Mouse (Mus musculus): ENCODE measurements at regions not wholly inside any gene's neighbourhood (a gene's known extent, or its start where the extent isn't known, plus 50 kb on each side); places are given as distances from the start of the nearest gene placed in this dataset.
"Not testable (repeated sequence)": the region's sequence is repeated elsewhere in the genome, so short reads cannot be mapped to it uniquely, and the experiment has no call there.

DNA sequence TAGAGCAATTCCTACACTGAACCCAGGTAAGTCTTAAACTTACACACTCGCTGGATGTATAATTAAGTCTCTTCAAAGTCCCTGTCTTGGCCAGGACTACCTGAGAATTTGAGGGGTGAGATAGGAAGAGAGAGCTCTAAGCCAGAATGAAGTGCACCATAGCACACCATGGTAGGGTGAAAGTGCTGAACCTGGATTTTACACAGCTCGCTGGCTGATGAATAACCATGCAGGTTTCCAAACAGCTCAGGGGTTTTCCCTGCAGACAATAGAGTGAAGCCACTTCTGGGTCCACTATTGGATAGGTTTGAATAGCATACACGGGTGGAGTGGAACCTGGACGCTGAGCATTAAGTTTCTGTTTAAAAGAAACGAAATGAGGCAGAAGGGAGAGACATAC is 180.7 kb upstream of the Plxna2 start:
- no peak for DNase-seq (ENCODE audit: low spot score)

DNA sequence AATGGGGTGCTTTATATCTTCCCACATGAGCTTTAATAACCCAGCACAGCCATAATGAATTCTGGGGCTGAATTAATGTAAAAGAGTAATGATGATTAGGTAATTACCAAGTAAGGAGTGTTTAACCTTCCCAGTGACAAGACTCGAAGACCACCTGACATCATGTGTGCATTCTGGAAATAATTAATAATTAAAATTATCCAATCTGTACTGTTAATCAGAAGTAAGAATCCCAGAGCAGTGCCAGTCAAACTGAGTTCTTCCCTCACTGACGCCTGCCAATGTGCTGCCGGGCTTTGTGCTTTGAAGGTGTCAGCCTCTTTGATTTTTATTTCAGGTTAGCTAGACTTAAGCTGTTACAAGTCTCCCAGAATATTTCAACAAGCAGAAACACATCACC is 183.0 kb upstream of the Plxna2 start:
- no peak for DNase-seq (ENCODE audit: low spot score)

DNA sequence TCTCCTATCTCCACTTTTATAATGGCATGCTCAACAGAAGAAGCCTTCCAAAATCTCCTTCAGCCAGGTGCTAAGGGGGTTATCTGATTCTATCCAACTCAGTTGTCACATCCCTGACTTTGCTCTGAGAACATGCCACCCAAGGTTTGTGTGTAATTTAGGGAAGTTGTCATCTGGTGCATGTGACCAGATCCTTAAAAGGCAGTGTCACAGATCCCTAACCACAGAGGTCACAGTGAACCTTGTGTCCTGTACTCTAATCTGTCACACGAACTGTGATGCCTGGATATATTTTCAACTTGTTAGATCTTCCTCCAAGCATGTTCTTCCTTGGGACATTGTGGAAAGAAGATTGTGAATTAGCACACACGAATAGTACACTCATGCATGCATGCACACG is 189.4 kb upstream of the Plxna2 start:
- no peak for DNase-seq (ENCODE audit: low spot score)

DNA sequence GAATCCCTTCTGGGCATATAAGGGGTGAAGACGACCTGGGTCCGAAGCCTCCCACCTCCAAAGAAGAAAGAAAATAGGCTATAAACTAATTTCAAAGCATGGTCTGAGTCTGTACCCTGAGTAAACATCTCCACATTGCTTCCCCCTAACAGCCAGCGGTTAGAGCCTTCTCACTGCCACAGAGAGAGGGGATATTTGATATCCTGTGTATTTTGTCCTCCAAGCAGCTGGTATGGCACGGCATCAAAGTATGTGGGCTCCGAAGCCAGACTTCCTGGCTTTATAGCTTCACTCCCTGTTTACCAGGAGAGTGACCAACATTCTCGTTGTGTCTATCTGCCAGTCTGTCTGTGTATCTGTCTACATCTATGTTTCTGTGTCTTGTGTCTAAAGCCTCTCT is 191.7 kb upstream of the Plxna2 start:
- DNase-seq (ENCODE audit: low spot score) = no peak

DNA sequence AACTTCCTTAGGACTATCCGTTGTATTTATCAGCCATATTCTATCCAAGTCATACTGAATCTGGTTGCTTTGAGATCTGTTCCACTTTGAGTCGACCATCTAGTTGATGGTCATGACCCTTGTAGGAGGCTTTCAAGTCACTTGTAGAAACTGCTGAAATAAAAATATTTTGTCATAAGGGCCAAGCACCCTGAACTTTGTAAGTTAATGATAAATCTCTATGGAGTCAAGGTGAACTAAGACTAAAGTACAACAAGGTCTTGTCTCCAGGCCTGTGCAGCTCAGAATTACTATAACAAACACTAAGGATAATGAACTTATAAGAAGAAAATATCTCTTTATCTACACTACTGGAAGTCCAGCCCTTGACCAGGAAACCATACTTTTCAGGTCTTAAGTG is 193.8 kb upstream of the Plxna2 start:
- no peak for DNase-seq (ENCODE audit: low spot score)

DNA sequence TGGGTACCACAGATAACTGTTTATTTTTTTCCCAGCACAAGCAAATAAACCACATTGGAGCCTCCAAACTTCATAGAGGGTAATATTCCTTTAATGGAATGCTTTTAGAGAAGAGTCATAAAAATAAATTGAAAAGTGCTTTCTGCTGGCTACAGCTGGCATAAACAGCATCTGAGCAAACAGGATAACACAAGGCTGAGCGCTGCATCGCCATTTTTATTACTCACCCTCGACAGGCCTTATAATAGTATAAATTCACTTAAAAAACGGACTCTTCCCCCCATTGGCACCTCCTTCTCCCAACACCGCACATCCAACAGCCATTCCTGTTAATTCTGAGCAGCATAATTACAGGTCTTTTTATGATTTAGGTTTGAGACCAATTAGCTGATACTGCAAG is 205.8 kb upstream of the Plxna2 start:
- DNase-seq (ENCODE audit: low spot score) = no peak

DNA sequence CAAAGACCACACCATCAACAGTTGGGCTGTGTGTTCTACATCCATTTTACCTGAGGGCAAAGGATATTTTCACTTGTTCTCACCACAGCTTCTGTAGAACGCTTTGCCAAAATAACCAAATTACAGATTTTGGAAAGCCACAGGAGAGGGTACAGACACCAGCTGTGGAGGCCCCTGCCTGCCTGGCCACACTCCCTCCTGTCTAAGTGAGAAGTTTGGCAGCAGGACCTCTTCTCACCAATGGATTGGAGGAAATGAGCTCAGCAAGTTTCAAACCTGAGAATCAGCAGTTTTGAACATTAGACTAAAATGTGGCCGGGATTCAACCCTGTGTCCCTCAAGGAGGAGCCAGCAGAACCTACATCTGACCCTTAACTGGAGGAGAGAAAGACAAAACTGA is 206.2 kb upstream of the Plxna2 start:
- no peak for DNase-seq (ENCODE audit: low spot score)

DNA sequence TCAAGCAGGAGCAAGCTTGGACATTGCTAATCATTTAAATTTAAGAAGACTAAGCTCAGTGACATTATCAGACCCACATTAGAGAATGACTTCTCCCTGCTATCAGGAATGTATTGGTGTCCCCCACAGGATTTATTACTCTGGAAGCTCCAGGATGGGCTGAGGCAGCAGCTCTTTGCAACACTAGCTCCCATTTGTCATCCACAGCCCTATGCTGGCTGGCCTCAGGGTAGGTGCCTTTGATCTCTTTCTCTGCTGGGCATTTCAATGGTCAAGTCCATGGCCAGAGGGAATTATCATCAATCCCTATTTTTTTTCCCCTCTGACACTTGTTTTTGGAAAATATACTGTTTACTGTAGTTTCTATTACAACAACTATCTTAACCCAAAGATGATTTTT is 218.7 kb upstream of the Plxna2 start:
- no peak for DNase-seq (ENCODE audit: low spot score)

DNA sequence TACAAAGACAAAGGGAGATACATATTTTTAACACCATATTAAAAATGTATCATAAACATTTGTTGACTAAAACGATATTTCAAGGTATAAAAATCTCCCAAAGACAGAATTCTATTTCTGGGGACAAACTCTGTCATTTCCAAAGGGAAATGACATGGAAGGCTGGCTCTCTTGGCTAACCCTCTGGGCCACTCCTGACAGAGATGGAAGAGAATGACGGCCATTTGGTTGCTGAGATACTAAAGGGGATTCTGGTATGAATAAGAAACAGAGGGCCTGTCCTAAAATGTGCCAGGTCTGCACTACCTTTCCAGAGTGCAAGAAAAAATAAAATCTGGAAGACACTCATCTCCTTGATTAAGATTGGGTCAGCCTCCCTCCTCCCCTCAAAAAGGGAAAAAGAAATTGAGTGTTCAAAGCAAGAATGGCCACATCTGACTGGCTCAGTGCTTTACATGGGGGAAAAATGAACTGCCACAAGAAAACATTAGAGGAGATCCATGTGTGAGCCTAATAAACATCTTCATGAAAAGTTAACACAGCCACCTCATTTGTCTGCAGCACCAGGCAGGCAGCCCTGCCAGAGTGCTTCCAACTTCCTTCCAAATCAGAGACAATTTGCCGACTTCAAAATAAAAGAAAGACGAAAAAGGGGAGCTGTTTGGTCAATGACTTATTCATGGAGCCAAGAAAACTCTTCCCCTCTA is 221.1 kb upstream of the Plxna2 start:
- no peak for DNase-seq (ENCODE audit: low spot score)

DNA sequence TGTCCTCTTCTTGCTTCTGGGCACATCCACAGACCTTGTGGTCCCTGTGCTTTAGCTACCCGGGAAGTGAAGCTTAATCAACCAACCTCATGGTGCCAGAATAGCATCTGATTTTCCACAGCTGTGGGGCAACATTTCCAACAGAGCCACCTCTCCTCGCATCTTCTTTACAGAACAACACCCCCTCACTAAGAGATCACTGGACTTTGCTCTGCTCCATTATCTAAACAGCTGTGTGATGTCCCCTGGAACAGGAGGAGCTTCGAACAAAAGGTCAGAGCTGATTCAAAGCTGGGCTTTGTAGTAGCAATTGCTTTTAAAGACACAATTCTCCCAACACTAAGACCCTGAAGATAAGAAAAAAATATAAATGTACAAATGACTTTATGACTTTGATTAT is 224.3 kb upstream of the Plxna2 start:
- DNase-seq (ENCODE audit: low spot score) = no peak

DNA sequence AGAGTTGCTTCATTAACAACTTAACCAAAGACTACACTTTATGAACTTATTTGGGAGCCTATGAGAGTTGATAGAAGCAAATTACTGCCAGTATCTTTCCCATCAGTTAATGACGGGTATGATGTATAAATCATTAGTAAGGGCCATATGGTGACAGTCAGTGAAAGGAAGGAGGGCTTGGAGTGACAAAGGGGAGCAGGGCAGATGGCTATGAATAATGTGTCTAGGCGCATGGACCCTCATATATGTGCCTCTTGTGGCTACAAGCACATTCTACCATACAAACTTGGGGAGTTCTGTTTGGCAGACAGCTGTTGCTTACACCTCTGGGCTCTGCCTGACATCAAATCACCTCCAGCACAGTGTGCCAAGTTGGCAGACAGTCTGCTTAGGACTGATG is 227.8 kb upstream of the Plxna2 start:
- no peak for DNase-seq (ENCODE audit: low spot score)

DNA sequence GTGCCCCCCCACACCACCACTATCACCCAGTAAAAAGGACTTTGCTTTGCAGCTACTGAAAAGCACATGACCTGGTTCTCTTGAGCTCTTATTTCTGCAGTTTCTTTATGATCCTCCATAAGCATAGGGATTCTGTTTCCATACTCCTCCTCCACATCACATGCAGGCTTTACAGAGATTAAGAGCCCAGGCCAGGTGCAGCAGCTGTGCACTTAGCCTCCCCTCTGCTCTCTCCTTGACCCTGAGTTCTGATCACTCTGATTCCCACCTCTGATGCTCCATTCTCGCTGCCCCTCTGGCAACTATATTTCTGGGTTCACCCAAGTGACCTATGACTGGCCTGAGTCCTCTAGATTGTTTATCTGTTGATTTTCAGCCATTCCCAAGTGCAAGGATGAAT is 239.9 kb upstream of the Plxna2 start:
- DNase-seq (ENCODE audit: low spot score) = no peak

DNA sequence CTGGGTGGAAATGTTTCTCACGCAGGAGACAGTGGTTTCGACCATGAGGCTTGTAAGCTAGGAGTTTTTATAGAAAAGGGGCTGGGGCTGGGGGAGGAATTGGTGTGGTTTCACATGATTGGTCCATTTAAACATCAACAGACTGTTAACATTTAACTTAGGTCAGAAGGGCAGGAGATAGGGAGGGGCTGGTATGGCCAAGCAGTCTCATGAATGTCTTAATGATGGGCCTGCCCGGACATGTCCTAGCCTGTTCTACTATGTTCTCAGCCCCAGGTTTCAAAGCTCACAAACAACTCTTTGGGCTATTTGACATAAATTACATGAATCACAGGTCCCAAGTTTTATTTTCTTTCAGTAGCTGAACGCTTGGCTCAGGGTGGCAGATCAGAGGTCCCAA is 244.5 kb upstream of the Plxna2 start:
- DNase-seq (ENCODE audit: low spot score) = not testable (repeated sequence)

DNA sequence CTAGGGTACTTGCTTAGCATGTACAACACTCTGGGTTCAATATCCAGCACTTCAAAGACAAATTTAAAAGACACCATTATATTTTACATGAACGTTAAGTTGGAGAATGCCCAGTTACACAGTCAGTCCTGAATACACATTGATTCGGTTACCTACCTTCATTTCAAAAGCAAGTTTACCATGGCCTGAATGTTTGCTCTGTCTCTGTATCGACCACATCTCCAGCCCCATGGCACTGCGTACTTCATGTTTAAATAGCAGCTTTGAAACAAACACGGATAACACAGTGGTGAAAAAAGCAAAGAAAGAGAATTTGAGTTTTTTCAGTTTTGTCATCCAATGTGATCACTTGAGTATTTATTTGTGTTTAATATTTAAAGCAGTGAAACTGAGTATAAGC is 254.1 kb upstream of the Plxna2 start:
- no peak for DNase-seq (ENCODE audit: low spot score)

DNA sequence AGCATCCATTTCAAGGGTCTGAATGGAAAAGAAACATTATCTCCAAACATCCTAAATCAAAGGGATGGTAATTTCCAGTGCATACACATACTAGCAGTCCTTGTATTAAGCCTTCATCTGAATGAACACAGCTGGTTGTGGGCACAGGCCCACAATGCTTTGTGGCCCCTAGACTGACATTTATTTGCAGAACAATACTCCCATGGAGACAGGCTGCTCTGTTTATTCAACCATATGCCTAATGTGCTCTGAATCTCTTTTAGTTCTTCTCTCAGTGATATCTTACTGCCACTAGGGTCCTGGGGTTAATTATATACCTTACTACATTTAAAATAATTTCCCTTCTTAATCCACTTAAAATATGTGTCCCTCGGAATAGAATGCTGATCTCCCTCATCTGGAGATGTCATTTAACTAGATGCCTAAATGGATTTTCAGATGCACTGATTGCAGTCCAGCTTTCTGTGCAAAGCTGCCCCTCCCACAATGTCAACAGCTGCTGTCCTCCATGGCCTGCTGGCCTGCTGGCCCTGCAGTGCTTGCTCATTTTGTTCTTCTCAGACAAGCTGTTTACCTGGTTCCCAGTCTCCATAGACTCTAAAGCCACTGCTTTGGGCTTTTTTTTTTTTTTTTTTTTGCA is 254.8 kb upstream of the Plxna2 start:
- no peak for DNase-seq (ENCODE audit: low spot score)

DNA sequence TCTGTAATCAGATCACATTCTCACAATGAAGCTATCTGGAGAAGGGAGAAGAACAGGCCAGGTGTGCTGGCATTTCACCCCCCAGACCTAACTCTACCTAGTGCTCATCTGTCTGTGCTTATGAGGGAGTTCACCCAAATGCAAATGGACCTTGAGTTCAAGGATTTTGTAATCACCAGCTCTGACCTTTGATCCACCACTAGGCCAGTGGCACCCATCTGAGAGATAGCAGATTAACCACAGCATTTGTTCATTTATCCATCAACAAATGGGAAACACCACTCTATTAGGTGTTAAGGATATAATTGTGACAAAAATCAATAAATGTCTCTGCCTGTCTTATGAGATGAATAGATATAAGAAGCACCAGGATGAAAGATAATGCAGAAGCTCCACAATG is 255.7 kb upstream of the Plxna2 start:
- no peak for DNase-seq (ENCODE audit: low spot score)

DNA sequence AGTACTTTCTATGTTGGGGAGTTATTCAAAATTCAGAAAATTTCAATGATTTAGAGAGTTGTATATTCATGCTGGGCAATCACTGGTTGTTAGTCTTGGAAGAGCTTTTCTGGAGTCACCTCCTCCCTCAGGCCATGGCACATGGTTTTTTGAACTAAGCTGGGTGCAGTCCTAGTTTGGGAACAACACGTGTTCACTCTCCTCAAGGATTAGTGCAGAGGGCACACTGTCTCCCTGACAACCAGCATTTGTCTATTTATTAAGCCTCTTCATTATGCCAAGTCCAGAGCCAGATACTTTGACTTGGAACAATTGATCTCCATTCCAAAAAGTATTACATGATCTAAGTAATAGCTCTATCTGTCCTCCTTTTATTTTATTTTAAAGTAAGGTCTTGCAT is 256.7 kb upstream of the Plxna2 start:
- DNase-seq (ENCODE audit: low spot score) = no peak

DNA sequence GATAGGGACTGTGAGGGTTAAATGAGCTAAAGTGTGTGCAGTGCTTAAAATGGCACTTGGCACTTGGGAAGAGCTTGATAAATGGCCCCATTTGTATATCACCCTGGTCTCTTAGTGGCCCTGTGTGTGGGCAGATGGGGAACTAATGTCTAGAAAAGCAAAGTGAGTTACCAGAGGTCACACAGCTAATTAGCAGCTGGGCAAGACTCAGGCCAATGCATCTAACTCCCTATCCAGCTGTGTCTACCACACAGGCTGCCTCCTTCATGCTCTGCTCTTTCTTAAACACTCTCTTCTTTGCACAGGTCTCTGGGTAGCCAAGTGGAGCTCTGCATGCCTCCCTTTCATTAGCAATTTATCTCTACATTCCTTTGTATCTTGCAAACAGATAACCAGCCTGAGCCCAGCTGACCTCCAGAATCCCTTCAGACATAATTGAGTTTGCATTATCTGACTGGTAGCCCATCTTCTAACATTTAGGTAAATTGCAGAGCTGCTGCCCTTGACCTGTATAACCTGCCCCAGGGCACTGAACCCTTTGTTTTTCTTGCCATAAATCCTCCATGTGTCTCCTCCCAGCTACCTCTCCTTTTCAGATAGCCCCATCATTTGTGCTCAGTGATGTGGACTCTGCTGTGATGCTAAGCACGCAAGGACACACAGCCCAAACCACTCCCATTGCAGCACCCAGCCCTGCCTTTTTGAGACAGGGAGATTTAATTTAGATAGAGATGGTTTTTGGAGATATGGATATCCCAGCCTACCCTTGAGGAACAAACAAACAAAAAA is 263.5 kb upstream of the Plxna2 start:
- no peak for DNase-seq (ENCODE audit: low spot score)

DNA sequence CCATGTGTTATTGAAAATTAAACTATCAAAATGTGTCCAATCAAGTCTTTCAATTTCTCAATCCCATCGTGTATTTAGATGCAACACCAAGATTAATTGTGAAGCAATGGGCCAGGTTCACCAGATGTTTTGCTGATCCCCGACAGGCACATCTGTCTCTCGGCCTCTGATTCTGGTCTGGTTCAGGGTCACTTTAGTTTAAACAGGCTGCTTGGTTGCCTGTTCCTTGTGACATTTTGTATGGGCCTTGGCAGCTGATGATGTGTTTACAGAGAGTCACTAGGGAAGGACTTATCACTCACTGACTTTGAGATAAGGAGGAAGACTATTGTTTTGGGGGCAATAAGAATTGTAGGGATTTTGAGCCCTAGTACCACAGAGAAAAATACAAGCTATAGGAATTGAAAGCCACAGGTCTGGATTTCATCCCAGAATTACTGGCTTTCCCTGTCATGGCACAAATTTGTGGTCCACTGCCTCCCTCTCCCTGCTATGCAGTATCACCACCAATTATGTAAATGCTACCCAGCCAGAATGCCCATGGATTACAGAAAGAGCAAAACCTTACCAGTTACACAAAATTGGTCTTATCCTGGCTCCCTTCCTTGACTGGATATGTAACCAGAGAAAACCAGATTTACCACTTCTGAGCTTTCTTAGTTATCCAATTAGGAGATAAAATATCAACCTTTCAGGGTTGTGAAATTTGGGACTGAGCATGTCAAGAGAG is 272.5 kb upstream of the Plxna2 start:
- DNase-seq (ENCODE audit: low spot score) = no peak

DNA sequence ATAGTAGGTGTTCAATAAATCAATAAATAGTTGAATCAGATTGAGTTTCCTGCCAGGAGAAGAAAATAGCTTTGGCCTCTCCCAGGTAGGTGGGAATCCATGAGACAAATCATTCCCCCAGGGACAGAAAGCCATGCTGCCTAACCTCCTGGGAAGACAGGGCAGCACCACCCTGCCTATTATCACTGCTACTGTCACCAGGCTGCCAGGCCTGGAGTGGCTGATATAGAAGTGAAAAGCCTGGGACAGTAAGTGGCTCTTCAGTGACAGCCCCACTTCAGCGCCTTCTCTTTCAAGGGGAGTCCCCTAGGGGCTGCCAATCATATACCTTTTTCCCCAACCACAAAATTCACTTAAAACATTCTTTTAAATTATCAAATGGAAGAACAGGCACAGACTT is 275.4 kb upstream of the Plxna2 start:
- no peak for DNase-seq (ENCODE audit: low spot score)

DNA sequence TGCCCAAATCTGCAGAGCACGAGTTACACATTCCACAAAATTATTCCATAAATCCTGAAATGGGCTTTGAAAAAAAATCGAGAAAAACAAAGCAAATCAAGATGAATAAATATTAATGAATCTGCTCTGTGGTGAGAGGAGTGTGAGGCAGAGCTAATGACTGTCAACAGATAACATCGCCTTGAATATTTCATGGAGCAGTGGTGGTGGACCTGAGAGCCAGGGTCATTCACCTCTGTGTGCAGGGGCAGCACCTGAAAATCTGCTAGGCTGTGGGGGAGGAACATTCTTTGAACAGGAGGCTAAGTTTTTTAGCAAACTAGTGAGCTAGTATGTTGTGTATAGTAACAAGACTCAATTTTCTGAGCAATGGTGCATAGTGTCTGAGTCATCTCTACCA is 276.3 kb upstream of the Plxna2 start:
- DNase-seq (ENCODE audit: low spot score) = no peak
